Mouse (Mus musculus) large intestine, adult 2 months (tissue): ENCODE data around the gene Pno1. TPM values are rescaled to one million over a fixed set of nuclear protein-coding genes. Genes with fewer than 3 reads are reported as not detected.

ENCODE experiments used
- DNase-seq: peaks from one replicate; pipeline ENCODE4 v3.0.0-alpha.2; 2012; ENCODE audit warnings: low read depth, low spot score
- WGBS: fragments of 180-500 bp; shearing (Covaris S2); methylation state at CpG from one replicate; pipeline ENCODE4 v1.1.7; 2018; 5-methylcytosine and 5-hydroxymethylcytosine counted together
- polyA plus RNA-seq: library from polyadenylated mRNA; depleted of rRNA; stranded (reverse); fragments of >200 nt; gene quantifications from 2 replicates; pipeline ENCODE4 v1.2.3, GENCODE M21; 2012; rRNA removed

The Pno1 gene
- polyA plus RNA-seq, 1 experiment, result 4.9 TPM

- WGBS, result 89% methylated on average over 2 of the region's 2 CpGs
- DNase-seq, result no peak
These were observed 28.2 kb downstream of the Pno1 start for GRCm38 (mm10) chr11:17183165-17183564.

GRCm38 (mm10) chr11:17181807-17182206 is 29.6 kb downstream of the Pno1 start, which contains the start of gene Wdr92:
Wdr92 (plus strand) TSS chr11:17182107.
- DNase-seq, result no peak
- 76% methylated on average over 3 of the region's 3 CpGs for WGBS

- 74% methylated on average over 3 of the region's 3 CpGs for WGBS
- no peak for DNase-seq
These were observed 30.6 kb downstream of the Pno1 start for GRCm38 (mm10) chr11:17180753-17181152.

GRCm38 (mm10) chr11:17176638-17177037 is 34.7 kb downstream of the Pno1 start:
- no peak for DNase-seq
- 94% methylated on average over 1 of the region's 1 CpGs for WGBS

GRCm38 (mm10) chr11:17172300-17172699 is 39.1 kb downstream of the Pno1 start:
- no peak for DNase-seq
- 90% methylated on average over 4 of the region's 4 CpGs for WGBS

- 91% methylated on average over 1 of the region's 1 CpGs for WGBS
- no peak for DNase-seq
These were observed 40.2 kb downstream of the Pno1 start for GRCm38 (mm10) chr11:17170938-17171729.

GRCm38 (mm10) chr11:17169262-17169661 is 42.1 kb downstream of the Pno1 start:
- 38% methylated on average over 2 of the region's 2 CpGs for WGBS

GRCm38 (mm10) chr11:17166627-17167026 is 44.7 kb downstream of the Pno1 start:
- WGBS, result 83% methylated on average over 7 of the region's 7 CpGs
- no peak for DNase-seq

More at GRCm38 (mm10) chr11:17169262-17169661, 42.1 kb downstream of the Pno1 start:
- no peak for DNase-seq

GRCm38 (mm10) chr11:17163956-17164355 is 47.4 kb downstream of the Pno1 start:
- no peak for DNase-seq
- 33% methylated on average over 1 of the region's 1 CpGs for WGBS

- DNase-seq, result peak; percentile 37
- 0% methylated on average over 12 of the region's 12 CpGs for WGBS
These were observed 51.1 kb downstream of the Pno1 start for GRCm38 (mm10) chr11:17160242-17160641.

- DNase-seq, result no peak
- under 1% methylated on average over 44 of the region's 46 CpGs for WGBS
These were observed 51.6 kb downstream of the Pno1 start for GRCm38 (mm10) chr11:17159738-17160241.

- DNase-seq, result peak; percentile 89
- under 1% methylated on average over 81 of the region's 89 CpGs for WGBS
These were observed 52.3 kb downstream of the Pno1 start, which contains the start of gene Ppp3r1 for GRCm38 (mm10) chr11:17158858-17159737. Ppp3r1 (plus strand) TSS chr11:17159263.

Other genes with a start within 250 kb of the Pno1 start
- 3.2 and 4.0 TPM in 2 replicates for gene Cnrip1, start 160.0 kb downstream of the Pno1 start, polyA plus RNA-seq
- 1.5 and 1.8 TPM in 2 replicates for gene Plek, start 159.2 kb downstream of the Pno1 start, polyA plus RNA-seq
- 17.3 and 22.2 TPM in 2 replicates for gene Ppp3r1, start 52.3 kb downstream of the Pno1 start, polyA plus RNA-seq
- 6.8 and 7.3 TPM in 2 replicates for gene Wdr92, start 29.5 kb downstream of the Pno1 start, polyA plus RNA-seq
- 14.5 and 15.2 TPM in 2 replicates for gene C1d, start 46.0 kb upstream of the Pno1 start, polyA plus RNA-seq